Mouse (Mus musculus) retina, postnatal 1 day (tissue): ENCODE measurements around the gene Gm17657.
A peak's percentile ranks its signal among the peaks of the same experiment; 100 is the strongest.

Source experiments
- DNase-seq: peaks from one replicate; pipeline ENCODE4 v3.0.0-alpha.2; 2012

Gene Gm17657

DNA sequence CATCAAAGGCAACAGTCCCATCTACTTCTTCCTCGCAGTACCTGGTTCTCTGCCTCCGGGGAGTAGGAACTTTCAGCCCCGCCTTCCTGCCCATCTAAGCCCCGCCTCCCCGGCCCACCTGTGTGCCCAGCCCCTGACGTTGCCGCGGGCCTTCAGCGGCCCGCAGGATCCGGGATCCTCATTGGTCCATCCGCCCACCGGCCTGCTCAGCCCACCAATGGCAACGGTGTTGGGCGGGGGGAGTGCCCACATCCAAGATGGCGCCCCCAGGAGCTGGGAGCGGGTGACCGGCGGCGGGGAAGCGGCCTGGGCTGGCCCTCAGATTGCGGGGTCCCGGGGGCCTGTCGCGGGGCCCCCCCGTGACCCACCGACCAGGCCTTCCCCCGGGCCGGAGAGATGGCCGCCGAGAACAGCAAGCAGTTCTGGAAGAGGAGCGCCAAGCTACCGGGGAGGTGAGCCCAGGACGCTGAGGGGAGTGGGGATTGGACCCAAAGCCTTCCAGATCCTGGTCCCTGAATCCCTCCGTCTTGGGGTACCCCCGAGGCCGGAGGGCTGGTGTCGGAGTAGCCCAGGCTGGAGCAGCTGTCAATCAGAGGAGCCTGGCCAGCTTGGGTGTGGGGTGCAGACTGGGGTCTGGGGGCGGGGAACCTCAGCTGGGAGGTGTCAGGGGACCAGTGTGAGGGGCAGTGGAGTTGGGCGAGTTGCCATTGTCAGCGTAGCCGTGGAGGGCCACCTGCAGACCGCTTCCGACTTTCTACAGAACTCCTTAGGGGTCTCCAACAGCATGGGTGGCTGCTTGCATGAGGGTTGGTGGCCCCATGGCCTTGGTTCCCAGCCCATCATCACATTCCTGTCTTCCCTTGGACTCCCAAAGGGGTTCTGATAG lies at the start of gene Gm17657, which contains the start of gene Tbc1d22b:
Gm17657 (minus strand) TSS at position 96 of the 886 bp plus-strand sequence.
Tbc1d22b (plus strand) TSS at position 243 of the 886 bp plus-strand sequence.
- peak; percentile 95 for DNase-seq

DNA sequence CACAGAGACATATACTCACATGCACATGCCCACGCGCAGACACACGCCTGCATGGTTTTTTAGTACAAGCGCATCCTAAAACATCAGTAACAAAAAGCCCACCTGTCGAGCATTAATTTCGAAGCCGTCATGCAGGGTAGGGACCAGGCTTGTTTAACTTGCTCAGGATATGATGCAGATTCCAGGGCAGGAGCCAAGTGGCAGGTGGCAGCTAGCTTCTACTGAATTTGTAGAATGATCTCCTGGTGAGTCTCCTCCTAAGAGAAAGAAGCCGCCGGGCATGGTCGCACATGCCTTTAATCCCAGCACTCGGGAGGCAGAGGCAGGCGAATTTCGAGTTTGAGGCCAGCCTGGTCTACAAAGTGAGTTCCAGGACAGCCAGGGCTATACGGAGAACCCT lies 49.6 kb upstream of the Gm17657 start:
- no peak for DNase-seq

DNA sequence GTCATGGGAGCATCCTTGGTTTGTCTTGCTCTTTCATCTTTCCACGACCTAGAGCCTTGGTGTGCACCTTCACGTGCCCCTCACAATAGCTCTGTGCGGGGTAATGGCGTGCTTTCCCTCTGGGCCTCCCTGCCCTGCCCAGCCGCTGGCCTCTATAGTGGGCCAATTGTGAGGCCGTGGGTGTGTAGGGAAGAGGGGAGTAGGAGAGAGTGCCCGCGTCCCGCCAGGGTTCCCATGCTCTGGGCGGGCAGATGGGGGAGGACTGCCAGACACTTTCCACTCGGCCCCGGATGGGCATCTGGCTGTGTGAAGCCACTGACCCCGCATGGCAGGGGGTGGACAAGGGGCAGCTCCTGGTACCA lies 47.3 kb upstream of the Gm17657 start:
- DNase-seq: peak; percentile 27

DNA sequence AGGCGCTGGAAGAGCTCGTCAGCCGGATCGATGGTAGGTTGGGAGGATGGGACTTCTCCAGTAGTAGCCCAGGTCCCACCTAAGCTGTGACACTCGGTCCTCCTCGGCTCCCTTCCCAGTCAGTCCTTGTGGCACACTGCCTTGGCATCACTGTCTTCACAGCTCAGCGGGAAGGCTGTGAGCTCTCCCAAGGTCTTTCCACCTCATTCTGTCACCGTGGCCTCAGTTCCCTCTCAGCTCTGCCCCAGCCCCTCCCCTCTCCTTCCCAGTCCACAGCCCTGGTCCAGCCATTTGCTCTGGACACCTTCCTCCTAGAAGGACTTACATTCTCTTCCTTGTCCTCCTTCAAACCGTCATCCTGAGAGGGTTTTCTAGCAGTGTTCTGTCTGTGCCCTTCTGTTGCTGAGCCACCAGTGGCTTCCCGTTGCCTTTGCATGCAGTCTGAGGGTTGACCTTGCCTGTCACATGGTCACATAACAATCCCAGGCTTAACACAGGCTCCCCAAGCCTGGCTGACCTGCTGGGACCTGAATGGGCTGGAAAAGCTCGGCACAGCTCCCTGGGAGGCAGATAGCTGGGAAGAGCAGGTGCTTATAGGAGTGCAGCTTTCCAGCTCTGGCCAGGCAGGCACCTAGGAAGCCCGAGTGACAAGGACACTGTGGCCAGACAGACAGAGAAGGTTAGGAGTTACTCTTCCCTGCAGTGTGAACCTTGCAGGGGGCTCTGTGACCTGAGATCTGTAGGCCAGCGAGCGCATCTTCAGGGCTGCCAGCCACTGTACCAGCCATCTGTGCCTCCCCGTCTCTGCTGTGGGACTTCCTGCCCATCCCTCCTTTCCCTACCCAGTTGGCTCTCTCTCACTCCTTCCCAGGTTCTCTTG lies 46.7 kb upstream of the Gm17657 start:
- peak; percentile 39 for DNase-seq

DNA sequence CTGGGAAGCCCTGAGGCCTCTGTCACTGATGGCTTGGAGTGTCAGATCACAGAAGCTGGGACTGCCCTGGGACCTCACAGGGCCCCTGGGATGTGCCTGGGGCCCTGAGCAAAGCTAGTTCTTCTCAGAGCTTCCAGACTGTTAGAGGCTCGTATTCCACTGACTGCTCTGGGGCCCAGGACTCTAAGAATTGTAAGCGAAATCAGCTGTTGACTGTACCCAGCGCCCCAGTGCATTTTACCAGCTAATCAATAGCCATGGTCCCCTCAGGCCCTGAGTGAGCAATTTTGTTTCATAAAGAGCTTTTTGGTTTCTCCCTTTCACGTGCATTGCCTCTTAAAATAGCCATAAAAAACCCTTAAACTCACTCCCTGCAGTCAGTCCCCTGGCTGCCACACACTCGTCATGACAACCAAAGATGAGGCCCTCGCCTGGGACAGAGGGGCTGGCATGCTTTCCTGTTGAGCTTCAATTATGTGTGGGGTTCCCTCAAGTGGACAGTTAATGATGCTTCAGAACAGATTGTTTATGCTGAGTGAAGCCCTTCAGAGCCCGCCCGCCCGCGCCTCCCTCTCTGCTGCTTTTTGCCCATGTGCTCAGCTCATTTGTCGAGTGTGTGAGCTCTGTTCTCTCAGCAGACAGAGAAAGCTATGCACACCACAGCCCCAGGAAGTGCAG lies 39.9 kb upstream of the Gm17657 start:
- peak; percentile 87 for DNase-seq

DNA sequence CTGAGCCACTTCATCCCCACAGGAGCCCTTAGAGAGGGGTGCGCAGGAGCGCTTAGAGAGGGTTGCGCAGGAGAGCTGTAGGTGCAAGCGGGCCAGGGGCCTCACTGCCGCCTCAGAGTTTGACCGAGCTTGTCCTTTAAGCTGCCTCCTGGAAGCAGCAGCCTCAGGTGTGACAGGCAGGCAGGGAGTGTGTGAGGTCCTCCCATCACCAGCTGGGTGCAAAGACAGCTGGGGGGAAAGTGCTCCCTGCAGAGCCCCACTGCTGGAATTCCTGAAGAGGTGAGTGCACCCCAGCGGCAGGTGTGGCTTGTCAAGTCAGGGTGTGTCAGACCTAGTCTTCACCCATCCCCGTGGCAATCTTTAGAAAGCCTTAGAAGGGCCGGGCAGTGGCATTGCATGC lies 37.5 kb upstream of the Gm17657 start:
- no peak for DNase-seq

DNA sequence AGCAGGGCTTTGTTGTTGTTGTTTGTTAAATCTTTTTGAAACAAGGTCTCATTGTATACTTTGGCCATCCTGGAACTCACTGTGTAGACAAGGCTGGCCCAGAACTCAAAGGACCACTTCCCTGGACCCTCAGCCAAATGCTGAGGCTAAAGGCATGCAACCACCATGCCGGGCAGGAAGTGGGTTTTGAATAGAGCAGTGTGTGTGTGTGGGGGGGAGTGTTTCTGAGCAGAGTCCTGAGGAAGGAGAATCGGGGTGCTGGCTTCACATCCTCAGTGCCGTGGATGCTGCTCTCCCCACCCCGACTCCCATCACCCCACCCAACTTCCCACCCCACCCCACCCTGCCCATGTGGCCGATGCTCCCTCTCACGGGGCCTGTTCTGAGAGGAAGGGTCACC lies 36.0 kb upstream of the Gm17657 start:
- no peak for DNase-seq

DNA sequence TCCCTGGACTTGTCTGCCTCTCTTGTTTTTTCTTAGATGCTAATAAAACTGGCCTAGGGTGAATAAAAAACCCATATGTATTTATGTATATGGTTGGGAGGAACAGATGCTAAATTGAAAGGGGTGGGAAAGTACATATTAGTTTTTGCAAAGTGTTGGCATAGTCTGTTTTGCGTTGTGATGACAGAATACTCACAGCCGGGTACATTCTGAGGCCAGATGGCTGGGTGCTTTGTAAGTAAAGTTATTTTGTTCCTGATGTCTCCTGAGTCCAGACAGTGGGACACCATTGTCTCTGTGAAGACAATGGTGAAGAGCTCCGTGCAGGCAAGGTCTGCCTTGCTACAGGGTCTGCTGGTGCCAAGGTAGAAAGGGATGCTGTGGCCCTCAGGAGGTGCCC lies 35.3 kb upstream of the Gm17657 start:
- DNase-seq: no peak

DNA sequence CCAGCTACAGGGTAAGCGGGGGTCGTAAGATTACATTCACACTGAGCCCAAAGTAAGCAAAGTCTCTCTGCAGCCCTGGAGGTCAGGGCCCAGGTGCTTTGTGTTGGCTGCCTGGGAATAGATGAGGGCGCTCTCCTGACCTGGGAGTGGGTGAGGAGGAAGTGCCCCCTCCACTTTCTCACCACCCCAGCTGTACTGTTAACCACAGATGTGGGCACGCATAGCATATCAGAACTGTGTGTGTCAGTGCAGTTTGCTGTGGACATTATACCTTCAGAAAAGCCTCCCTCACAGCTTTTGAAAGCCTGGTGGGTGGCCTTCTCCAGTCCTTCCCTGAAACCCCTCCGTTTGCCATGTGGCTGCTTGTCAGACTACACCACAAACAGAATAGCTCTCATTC lies 34.9 kb upstream of the Gm17657 start:
- DNase-seq: no peak

DNA sequence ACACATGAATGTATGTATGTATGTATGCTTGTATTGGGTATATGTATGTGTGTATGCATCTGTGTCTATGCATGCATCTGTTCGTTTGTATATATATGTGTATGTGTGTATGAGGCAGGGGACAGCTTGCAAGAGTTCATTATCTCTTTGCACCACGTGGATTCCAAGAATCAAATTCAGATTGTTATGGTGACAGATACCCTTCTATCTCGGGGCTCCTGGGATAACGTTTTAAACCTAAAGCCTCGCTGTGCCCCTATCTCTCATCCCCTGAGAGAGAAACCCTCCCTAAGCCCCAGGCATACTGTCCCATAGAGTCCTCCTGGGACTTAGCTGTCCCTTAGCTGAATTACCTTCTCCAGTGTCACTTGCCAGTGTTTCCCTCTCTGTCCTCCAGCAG lies 34.1 kb upstream of the Gm17657 start:
- no peak for DNase-seq

DNA sequence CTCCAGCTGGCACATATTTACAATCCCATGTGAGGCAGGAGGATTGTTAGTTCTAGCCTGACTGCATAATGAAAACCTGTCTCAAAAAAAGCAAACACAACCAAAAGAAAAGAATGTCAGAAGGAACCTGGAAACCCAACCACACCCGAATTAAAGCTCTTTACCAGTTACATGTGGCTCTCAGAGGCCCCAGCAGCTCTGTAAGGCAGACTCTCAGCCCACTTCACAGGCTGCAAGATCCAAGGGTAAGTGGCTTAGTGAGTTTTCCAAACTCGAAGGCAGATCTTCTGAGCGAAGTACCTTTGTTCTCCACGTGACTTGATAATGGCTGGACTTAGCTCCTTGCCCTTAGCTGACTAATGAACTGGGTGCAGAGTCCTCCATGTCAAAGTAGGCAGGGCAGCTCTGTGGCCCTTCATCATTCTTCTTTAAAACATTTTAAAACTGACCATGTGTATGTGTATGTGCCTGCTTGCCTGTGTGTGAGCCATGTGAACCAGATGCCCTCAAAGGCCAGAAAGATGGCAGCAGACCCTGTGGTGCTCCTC lies 30.2 kb upstream of the Gm17657 start:
- DNase-seq: no peak

DNA sequence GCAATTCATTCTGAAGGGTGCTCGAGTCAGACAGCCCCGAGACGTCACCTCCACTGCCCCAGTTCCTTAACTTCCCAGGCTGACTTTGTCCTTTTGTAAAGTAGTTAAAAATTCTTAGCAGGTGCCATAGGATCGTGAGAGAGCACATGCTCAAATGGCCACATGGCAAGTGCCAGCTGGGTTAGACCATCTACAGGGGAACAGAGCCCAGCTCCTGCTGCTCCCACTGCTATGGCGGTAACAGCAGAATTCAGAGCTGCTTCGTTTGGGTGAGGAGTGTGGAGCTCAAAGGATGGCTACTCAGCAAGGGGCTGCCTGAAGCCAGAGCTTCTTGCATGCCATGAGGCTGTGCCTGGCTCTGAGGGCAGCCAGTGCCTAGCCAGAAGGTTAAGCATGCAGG lies 20.4 kb upstream of the Gm17657 start:
- no peak for DNase-seq

DNA sequence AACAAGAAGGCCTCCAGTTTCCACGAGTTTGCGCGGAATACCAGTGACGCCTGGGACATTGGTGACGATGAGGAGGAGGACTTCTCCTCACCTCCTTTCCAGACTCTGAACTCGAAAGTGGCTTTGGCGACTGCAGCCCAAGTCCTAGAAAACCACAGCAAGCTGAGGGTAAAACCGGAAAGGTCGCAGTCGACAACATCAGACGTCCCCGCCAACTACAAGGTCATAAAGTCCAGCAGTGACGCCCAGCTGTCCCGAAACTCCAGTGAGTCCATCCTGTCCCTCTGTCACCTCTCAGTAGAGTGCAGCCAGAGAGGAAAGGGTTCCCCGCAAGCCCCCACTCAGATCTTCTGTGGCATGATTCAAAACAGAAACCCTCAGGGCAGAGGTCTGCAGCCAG lies 19.0 kb upstream of the Gm17657 start:
- DNase-seq: no peak

DNA sequence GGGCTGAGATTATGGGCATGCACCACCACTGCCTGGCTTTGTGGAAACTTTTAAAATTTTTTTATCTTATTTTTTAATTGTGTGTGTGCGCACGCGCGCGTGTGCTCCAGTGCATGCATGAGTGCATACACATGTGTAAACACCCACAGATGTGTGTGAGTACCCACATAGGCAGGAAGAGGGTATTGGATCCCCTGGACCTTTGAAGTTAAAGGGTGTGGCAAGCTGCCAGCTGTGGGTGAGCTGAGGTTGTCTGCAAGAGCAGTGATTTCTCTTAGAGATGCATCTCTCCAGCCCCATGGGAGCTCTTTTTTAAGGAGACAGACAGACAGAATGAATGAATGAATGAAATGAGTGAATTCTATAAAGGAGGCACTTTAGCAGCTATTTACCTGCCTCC lies 16.1 kb upstream of the Gm17657 start:
- no peak for DNase-seq

DNA sequence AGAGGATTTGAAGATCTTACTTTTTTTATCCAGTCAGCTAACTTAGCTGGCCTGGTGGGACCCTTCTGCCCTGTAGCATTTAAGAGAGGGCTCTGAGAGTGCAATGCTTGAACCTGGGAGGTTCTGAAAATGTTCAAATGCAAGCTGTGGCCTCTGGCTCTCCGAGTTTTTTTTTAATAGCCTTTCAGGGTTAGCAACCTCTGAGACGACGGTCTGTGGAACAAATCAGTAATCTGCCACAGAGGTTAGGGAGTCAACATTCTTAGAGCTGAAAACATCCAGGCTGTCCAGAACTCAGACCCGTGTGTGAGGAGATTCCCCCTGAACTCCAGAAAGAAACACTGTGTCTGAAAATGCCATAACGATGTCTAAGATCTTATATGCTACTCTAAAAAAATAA lies 9.0 kb upstream of the Gm17657 start:
- no peak for DNase-seq

DNA sequence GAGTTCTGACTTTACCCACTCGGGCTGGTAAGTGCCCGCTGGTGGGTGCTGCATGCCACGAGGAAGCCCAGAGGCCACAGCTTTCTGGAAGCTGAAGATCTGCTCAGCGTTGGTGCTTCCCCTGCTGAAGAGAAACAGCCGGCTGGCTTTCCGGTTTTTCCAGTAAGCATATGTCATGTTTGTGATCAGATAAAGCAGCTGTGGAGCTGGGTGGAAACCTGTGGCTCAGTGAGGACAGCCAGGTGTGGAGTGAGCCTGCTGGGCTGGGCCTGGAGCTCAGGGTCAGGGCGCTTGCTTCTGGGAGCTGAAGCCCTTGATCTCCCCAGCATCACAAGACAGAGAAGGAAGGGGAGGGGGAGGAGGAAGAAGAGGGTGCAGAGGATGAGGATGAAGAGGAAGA lies 7.5 kb upstream of the Gm17657 start:
- DNase-seq: no peak

DNA sequence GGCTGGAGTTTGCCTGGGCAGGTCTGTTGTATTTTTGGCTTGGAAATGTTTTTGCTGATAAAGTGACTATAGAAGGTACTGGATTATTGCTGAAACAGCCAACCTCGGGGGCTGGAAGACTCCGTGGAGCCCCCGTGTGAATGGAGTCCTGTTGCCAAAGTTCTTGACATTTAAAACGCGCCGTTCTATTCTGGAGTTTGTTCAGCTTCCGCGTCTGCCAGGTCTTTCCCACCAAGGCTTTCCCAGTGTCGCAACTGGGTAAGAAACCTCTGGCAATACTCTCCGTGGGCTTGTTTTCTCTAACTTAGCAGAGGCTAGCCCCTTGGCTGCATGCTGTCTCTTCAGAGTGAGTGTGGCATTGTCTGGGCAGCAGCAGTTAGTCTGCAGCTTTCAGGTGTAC lies 7.0 kb upstream of the Gm17657 start:
- DNase-seq: no peak

DNA sequence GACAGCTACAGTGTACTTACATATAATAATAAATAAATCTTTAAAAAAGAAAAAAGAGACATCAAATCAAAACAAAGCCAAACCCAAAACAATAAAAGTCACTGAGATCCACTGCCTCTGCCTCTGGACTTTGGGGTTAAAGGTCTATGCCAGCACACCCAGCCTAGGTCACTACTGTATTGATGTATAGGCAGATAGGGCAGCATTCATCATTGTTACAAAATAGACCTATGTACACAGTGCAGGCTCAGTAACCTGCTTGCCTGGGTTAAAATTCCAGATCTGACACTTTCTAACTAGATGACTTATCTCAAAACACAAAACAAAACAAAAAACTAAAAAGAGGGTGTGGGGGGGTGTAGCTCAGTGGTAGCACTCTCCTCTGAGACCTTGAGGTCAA lies 4.7 kb upstream of the Gm17657 start:
- no peak for DNase-seq

DNA sequence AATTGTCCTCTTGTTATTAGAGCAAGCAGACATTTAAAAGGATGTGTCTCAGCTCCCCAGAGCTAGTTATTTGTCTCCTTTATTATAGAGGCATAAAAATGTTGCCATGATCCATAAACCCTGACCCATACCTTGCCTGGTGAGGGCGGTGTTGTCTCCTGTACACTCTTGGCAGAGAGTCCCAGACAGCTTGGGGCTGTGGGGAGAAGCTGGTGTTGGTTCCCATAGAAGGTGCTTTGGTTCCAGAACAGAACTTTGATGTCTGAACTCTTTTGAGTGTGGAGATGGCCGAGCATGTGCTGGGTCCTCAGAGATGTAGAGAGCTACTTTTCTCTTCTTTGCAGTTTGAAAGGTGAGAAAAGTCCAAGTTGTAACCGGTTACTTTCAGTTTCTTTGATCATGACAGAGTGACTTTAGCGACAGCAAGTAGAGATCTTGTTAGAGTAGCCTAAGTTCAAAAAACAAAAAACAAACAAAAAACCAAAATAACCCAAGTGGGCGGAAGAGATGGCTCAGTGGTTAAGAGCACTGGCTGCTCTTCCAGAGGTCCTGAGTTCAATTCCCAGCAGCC lies 2.8 kb upstream of the Gm17657 start, which contains the start of gene Tmem217:
Tmem217 (minus strand) TSS at position 224 of the 571 bp plus-strand sequence.
- no peak for DNase-seq

DNA sequence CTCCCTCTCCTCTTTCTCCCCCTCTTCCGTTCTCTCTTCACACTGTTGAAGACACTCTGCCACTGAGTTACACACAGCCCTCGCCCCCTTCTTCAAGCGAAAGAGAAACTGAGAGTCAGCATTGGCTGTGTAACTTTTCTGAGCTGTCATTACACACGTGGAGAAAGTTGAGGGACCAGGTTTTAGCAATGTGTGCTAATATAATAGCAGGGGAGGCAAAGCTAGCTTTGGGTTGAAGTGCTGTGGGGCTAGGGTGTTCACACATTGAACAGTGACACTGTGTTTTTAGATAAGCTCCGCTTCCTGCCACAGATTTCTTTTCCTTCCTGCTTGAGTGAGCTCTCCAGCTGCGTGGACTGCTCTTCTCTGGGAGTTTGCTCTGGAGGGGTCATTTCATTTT lies 1.6 kb upstream of the Gm17657 start:
- DNase-seq: no peak

DNA sequence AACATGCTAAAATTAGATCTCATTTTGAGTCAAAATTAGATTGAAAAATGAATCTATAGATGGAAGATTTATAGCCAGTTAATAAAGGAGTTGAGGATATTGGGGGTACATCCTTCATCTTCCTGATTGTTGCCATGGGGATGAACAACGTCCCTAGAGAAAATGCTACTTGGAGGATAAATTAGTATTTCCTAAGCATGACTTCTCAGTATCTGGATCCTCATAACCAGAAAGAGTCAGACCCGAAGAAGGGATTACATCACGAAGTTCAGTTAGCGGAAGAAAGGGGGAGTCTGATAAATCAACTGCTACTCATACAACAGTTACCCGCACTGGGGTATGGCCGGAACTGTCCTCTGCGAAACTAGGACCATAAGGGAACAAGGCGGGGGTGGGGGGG lies 444 bp downstream of the Gm17657 start:
- DNase-seq: peak; percentile 8

DNA sequence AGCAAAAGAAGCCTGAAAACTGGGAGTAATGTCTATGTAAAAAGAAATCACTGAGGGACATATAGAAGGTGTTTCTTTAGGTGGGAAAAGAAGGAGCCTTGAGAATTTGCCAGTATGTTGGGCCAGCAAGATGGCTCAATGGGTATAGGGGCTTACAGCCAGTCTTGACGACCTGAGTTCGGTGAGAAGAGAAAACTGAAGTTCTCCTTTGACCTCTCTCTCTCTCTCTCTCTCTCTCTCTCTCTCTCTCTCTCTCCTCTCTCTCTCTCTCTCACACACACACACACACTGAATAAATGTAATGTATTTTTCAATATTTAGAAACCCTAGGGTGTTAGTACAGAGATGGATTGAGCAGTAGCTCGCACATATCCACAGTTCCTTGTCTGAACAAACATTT lies 944 bp downstream of the Gm17657 start:
- DNase-seq: no peak

DNA sequence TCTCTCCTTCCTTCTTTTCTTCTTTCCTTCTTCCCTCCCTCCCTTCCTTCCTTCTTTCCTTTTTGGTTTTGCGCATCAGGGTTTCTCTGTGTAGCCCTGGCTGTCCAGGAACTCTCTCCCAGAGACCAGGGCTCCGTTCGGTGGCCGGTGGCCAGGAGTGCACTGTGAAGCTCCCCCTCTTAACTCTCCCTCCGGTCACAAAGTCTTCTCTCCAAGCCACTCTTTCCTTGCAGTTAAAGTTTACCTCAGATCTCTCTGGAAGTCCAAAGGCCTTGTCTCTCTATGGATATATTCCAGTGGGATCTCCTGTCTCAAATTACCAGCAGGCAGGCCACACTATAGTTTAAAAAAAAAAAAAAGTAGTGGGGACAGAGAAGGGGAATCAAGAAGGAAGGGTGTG lies 4.2 kb downstream of the Gm17657 start:
- no peak for DNase-seq
